Mouse (Mus musculus) limb, embryonic 12.5 days (tissue): ENCODE results near the gene Cnr1. TPM values are rescaled to one million over a fixed set of nuclear protein-coding genes. Genes with fewer than 3 reads are reported as not detected.

Experiments used
- ATAC-seq: fragments of 200-750 bp; cut with Nextera tagmentation; 2 replicates; pipeline ENCODE4 v1.8.0; 2017; ENCODE audit warnings: low read depth, moderate TSS enrichment; ENCODE audit not compliant: insufficient number of reproducible peaks, insufficient read depth, low FRiP score, low TSS enrichment
- H3K27ac ChIP-seq: fragments of 300-500 bp; sonication (generic); 2 replicates; pipeline ENCODE4 v1.5.1; 2016; ENCODE audit warnings: mild to moderate bottlenecking, moderate library complexity
- H3K27me3 ChIP-seq: fragments of 300-500 bp; sonication (generic); 2 replicates; pipeline ENCODE4 v1.6.1; 2016; ENCODE audit warnings: mild to moderate bottlenecking, moderate library complexity
- H3K36me3 ChIP-seq: fragments of 300-500 bp; sonication (generic); 2 replicates; pipeline ENCODE4 v1.6.1; 2016; ENCODE audit warnings: mild to moderate bottlenecking, moderate library complexity
- H3K4me1 ChIP-seq: fragments of 300-500 bp; sonication (generic); replicated peaks from 2 replicates; pipeline ENCODE4 v1.6.1; 2016
- H3K4me2 ChIP-seq: fragments of 300-500 bp; sonication (generic); 2 replicates; pipeline ENCODE4 v1.6.1; 2016; ENCODE audit warnings: mild to moderate bottlenecking, moderate library complexity
- H3K4me3 ChIP-seq: fragments of 300-500 bp; sonication (generic); replicated peaks from 2 replicates; pipeline ENCODE4 v1.5.1; 2016; ENCODE audit warnings: mild to moderate bottlenecking
- H3K9ac ChIP-seq: fragments of 300-500 bp; sonication (generic); replicated peaks from 2 replicates; pipeline ENCODE4 v1.6.1; 2016; ENCODE audit warnings: mild to moderate bottlenecking, moderate library complexity
- H3K9me3 ChIP-seq: fragments of 300-500 bp; sonication (generic); 2 replicates; pipeline ENCODE4 v1.6.1; 2016; ENCODE audit warnings: mild to moderate bottlenecking, moderate library complexity
- WGBS: fragments of 180-500 bp; shearing (Covaris S2); methylation state at CpG from one replicate; pipeline ENCODE4 v1.1.7; 2016; 5-methylcytosine and 5-hydroxymethylcytosine counted together
- polyA plus RNA-seq: library from polyadenylated mRNA; unstranded; fragments of >200 nt; fragmentation: Nextera tagmentation; extraction: Ambion mirVana; gene quantifications from 2 replicates; pipeline ENCODE4 v1.2.1, GENCODE M21; 2016

Cnr1 gene
- polyA plus RNA-seq, 1 experiment from 2014 or later: 6.2 TPM

GRCm38 (mm10) chr4:33931347-33931746, 7.0 kb downstream of the Cnr1 start:
- H3K9ac ChIP-seq: no peak overlapping the region
- H3K27ac ChIP-seq: no peak overlapping the region
- H3K4me2 ChIP-seq: no peak overlapping the region
- ATAC-seq: no peak
- H3K36me3 ChIP-seq: no peaks in the 10 kb centered on the region
- H3K27me3 ChIP-seq: no peaks in the 10 kb centered on the region
- no peak overlapping the region for H3K4me3 ChIP-seq
- H3K9me3 ChIP-seq: no peaks in the 10 kb centered on the region
- H3K4me1 ChIP-seq: no peaks in the 10 kb centered on the region
- WGBS: 82% methylated on average over 8 of the region's 8 CpGs

- no peak overlapping the region for H3K27ac ChIP-seq
- peaks cover 6% of the 10 kb centered on the region; the same call in 1 of the 2 replicates for H3K36me3 ChIP-seq
- H3K9me3 ChIP-seq: no peaks in the 10 kb centered on the region
- no peak overlapping the region for H3K4me2 ChIP-seq
- no peaks in the 10 kb centered on the region for H3K27me3 ChIP-seq
- 89% methylated on average over 5 of the region's 5 CpGs for WGBS
- H3K4me1 ChIP-seq: no peaks in the 10 kb centered on the region
- H3K4me3 ChIP-seq: no peak overlapping the region
- no peak for ATAC-seq
- no peak overlapping the region for H3K9ac ChIP-seq
Observed at GRCm38 (mm10) chr4:33941557-33941956, 17.2 kb downstream of the Cnr1 start.

GRCm38 (mm10) chr4:33943936-33944335, 19.5 kb downstream of the Cnr1 start:
- WGBS: 95% methylated on average over 13 of the region's 13 CpGs

GRCm38 (mm10) chr4:33945742-33946141, 21.3 kb downstream of the Cnr1 start:
- H3K4me2 ChIP-seq: no peak overlapping the region
- WGBS: 75% methylated on average over 2 of the region's 2 CpGs
- H3K36me3 ChIP-seq: peaks cover 6% of the 10 kb centered on the region; the same call in 1 of the 2 replicates
- no peak for ATAC-seq
- no peak overlapping the region for H3K9ac ChIP-seq
- no peaks in the 10 kb centered on the region for H3K27me3 ChIP-seq
- H3K4me1 ChIP-seq: no peaks in the 10 kb centered on the region
- no peak overlapping the region for H3K4me3 ChIP-seq
- no peak overlapping the region for H3K27ac ChIP-seq
- H3K9me3 ChIP-seq: no peaks in the 10 kb centered on the region

More at GRCm38 (mm10) chr4:33943936-33944335, 19.5 kb downstream of the Cnr1 start:
- no peaks in the 10 kb centered on the region for H3K4me1 ChIP-seq
- H3K27me3 ChIP-seq: no peaks in the 10 kb centered on the region
- H3K9me3 ChIP-seq: no peaks in the 10 kb centered on the region
- H3K4me3 ChIP-seq: no peak overlapping the region
- no peak overlapping the region for H3K27ac ChIP-seq
- no peak overlapping the region for H3K9ac ChIP-seq
- no peak overlapping the region for H3K4me2 ChIP-seq
- peaks cover 6% of the 10 kb centered on the region; the same call in 1 of the 2 replicates for H3K36me3 ChIP-seq
- no peak for ATAC-seq

- no peaks in the 10 kb centered on the region for H3K27me3 ChIP-seq
- no peaks in the 10 kb centered on the region for H3K4me1 ChIP-seq
- no peak overlapping the region for H3K9ac ChIP-seq
- no peak for ATAC-seq
- H3K27ac ChIP-seq: no peak overlapping the region
- H3K9me3 ChIP-seq: no peaks in the 10 kb centered on the region
- H3K4me3 ChIP-seq: no peak overlapping the region
- no peak overlapping the region for H3K4me2 ChIP-seq
- peaks cover 6% of the 10 kb centered on the region; the same call in 1 of the 2 replicates for H3K36me3 ChIP-seq
- WGBS: 93% methylated on average over 3 of the region's 3 CpGs
Observed at GRCm38 (mm10) chr4:33947584-33947983, 23.2 kb downstream of the Cnr1 start.

GRCm38 (mm10) chr4:33957398-33957797, 33.0 kb downstream of the Cnr1 start:
- Histone ChIP-seq H3K36me3 (no peaks in the 10 kb centered on the region), H3K4me3 (no peak overlapping the region), H3K4me1 (no peaks in the 10 kb centered on the region), H3K4me2 (no peak overlapping the region), H3K27ac (no peak overlapping the region), H3K9me3 (no peaks in the 10 kb centered on the region), H3K9ac (no peak overlapping the region), H3K27me3 (no peaks in the 10 kb centered on the region)
- 86% methylated on average over 3 of the region's 3 CpGs for WGBS
- ATAC-seq: no peak

GRCm38 (mm10) chr4:33958515-33958914, 34.1 kb downstream of the Cnr1 start:
- no peaks in the 10 kb centered on the region for H3K36me3 ChIP-seq
- no peak overlapping the region for H3K9ac ChIP-seq
- ATAC-seq: no peak
- no peak overlapping the region for H3K27ac ChIP-seq
- H3K9me3 ChIP-seq: no peaks in the 10 kb centered on the region
- no peak overlapping the region for H3K4me3 ChIP-seq
- no peaks in the 10 kb centered on the region for H3K27me3 ChIP-seq
- H3K4me2 ChIP-seq: no peak overlapping the region
- no peaks in the 10 kb centered on the region for H3K4me1 ChIP-seq
- WGBS: 78% methylated on average over 3 of the region's 3 CpGs

GRCm38 (mm10) chr4:33959841-33960240, 35.4 kb downstream of the Cnr1 start:
- WGBS: 91% methylated on average over 6 of the region's 6 CpGs
- H3K27ac ChIP-seq: no peak overlapping the region
- H3K4me2 ChIP-seq: no peak overlapping the region
- H3K36me3 ChIP-seq: no peaks in the 10 kb centered on the region
- H3K9me3 ChIP-seq: no peaks in the 10 kb centered on the region
- no peaks in the 10 kb centered on the region for H3K4me1 ChIP-seq
- no peak overlapping the region for H3K4me3 ChIP-seq
- no peaks in the 10 kb centered on the region for H3K27me3 ChIP-seq
- no peak for ATAC-seq
- H3K9ac ChIP-seq: no peak overlapping the region

GRCm38 (mm10) chr4:33970726-33971125, 46.3 kb downstream of the Cnr1 start:
- no peak overlapping the region for H3K9ac ChIP-seq
- H3K9me3 ChIP-seq: no peaks in the 10 kb centered on the region
- no peaks in the 10 kb centered on the region for H3K27me3 ChIP-seq
- ATAC-seq: no peak
- H3K4me1 ChIP-seq: peaks cover 5% of the 10 kb centered on the region; the same call in 1 of the 2 replicates
- no peaks in the 10 kb centered on the region for H3K36me3 ChIP-seq
- no peak overlapping the region for H3K4me3 ChIP-seq
- H3K27ac ChIP-seq: no peak overlapping the region
- 78% methylated on average over 3 of the region's 3 CpGs for WGBS
- H3K4me2 ChIP-seq: no peak overlapping the region

GRCm38 (mm10) chr4:33988466-33989089, 64.2 kb downstream of the Cnr1 start:
- WGBS: 87% methylated on average over 5 of the region's 5 CpGs
- ATAC-seq: no peak
- Histone ChIP-seq H3K27me3 (no peaks in the 10 kb centered on the region), H3K4me1 (0 out of 2 replicates have a peak, but pooled peaks cover 2% of the 10 kb centered on the region), H3K27ac (no peak overlapping the region), H3K9me3 (no peaks in the 10 kb centered on the region), H3K9ac (no peak overlapping the region), H3K4me3 (no peak overlapping the region), H3K36me3 (no peaks in the 10 kb centered on the region), H3K4me2 (no peak overlapping the region)

- 0 out of 2 replicates have a peak, but pooled peaks cover 2% of the 10 kb centered on the region for H3K4me1 ChIP-seq
- 32% methylated on average over 3 of the region's 3 CpGs for WGBS
- H3K27me3 ChIP-seq: no peaks in the 10 kb centered on the region
- H3K27ac ChIP-seq: no peak overlapping the region
- H3K4me3 ChIP-seq: no peak overlapping the region
- H3K4me2 ChIP-seq: no peak overlapping the region
- ATAC-seq: no peak
- no peak overlapping the region for H3K9ac ChIP-seq
- no peaks in the 10 kb centered on the region for H3K36me3 ChIP-seq
- H3K9me3 ChIP-seq: no peaks in the 10 kb centered on the region
Observed at GRCm38 (mm10) chr4:33992687-33993086, 68.3 kb downstream of the Cnr1 start.

- no peak overlapping the region for H3K4me2 ChIP-seq
- no peak for ATAC-seq
- H3K9me3 ChIP-seq: 0 out of 2 replicates have a peak, but pooled peaks cover 5% of the 10 kb centered on the region
Observed at GRCm38 (mm10) chr4:33996382-33996781, 72.0 kb downstream of the Cnr1 start.

More at GRCm38 (mm10) chr4:33996382-33996781, 72.0 kb downstream of the Cnr1 start:
- no peaks in the 10 kb centered on the region for H3K36me3 ChIP-seq
- H3K4me3 ChIP-seq: no peak overlapping the region
- no peaks in the 10 kb centered on the region for H3K27me3 ChIP-seq
- H3K4me1 ChIP-seq: 0 out of 2 replicates have a peak, but pooled peaks cover 2% of the 10 kb centered on the region
- no peak overlapping the region for H3K27ac ChIP-seq
- no peak overlapping the region for H3K9ac ChIP-seq
